Mouse (Mus musculus) macrophage (primary cell): ENCODE data around the gene Btbd8. TPM values are rescaled to one million over a fixed set of nuclear protein-coding genes. Genes with fewer than 3 reads are reported as not detected.

Experiments used
- polyA plus RNA-seq: library from polyadenylated mRNA; stranded (reverse); fragments of 250-400 nt; gene quantifications from 3 replicates; pipeline ENCODE4 v1.2.4, GENCODE M21; 2018; ENCODE audit warnings: inconsistent platforms

The Btbd8 gene
- polyA plus RNA-seq, 1 experiment from 2014 or later = 2.7 TPM

Other genes starting within 250 kb of the Btbd8 start
- 0.35 to 0.73 TPM (median 0.54 TPM) in 3 replicates for gene Tgfbr3, start 148.4 kb upstream of the Btbd8 start, polyA plus RNA-seq
- 0.49 to 0.53 TPM (median 0.52 TPM) in 3 replicates for gene Brdt, start 106.8 kb upstream of the Btbd8 start, polyA plus RNA-seq
- not detected in 3 replicates for gene Ephx4, start 35.3 kb upstream of the Btbd8 start, polyA plus RNA-seq
- not detected in 3 replicates for gene Lpcat2b, start 6.4 kb upstream of the Btbd8 start, polyA plus RNA-seq
- 0.06 TPM in 1 of 3 replicates, not detected in the others for gene Gm42669, start 69.6 kb downstream of the Btbd8 start, polyA plus RNA-seq
- gene 1700028K03Rik, start 96.7 kb downstream of the Btbd8 start, polyA plus RNA-seq = not detected in 3 replicates
- gene Rpap2, start 159.4 kb downstream of the Btbd8 start, polyA plus RNA-seq = 13.0 to 15.4 TPM (median 15.3 TPM) in 3 replicates
- gene Glmn, start 159.9 kb downstream of the Btbd8 start, polyA plus RNA-seq = 7.9 to 11.8 TPM (median 9.1 TPM) in 3 replicates